Mouse (Mus musculus) heart, postnatal 14 days (tissue): ENCODE measurements around the gene Akt3. TPM values are rescaled to one million over a fixed set of nuclear protein-coding genes. Genes with fewer than 3 reads are reported as not detected.
A peak's percentile ranks its signal among the peaks of the same experiment; 100 is the strongest.

Experiments
- DNase-seq, 2 experiments: peaks; one replicate each; pipeline ENCODE4 v3.0.0; 2021 to 2022
- intact Hi-C: fragments of 180-260 bp; cut with DNase I; formaldehyde crosslinking; loops from one replicate; pipeline ENCODE4 v1.15.1; 2025
- long read RNA-seq, 2 experiments: library from polyadenylated mRNA; stranded (forward); transcript quantifications; one replicate each; pipeline ENCODE4 v2.0.0; 2021
- total RNA-seq, 2 experiments: library from RNA; stranded (reverse); gene quantifications; 2 replicates each; pipeline ENCODE4 v1.2.3; 2021

Akt3 gene
- 10 to 100 TPM; 26.0 to 26.4 TPM for total RNA-seq
- long read RNA-seq, experiment 1, full-length matches to known transcripts: 1 of 3 reads
- long read RNA-seq, experiment 1, partial matches to known transcripts: 0 of 3 reads
- long read RNA-seq, experiment 1, other reads (novel, unspliced or antisense): 2 of 3 reads
- long read RNA-seq, experiment 2, partial matches to known transcripts: 0 of 1 reads
- long read RNA-seq, experiment 2, other reads (novel, unspliced or antisense): 1 of 1 reads

DNA sequence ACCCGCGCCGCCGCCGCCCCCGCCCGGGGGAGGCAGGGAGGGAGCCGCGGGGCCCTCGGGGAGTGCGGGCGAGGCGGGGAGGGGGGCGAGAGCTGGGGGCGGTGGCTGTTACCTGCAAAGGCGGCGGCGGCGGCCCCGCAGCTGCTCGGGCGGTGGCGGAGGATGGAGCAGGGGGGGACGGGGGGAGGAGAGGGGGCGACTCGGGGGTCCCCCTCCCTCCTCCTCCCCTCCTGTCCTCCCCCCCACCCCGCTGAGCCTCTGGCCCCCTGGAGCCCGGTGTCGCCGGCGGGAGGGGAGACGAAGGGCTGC, at the start of gene Akt3:
Gene Akt3 (minus strand): TSS at position 170 of the 309 bp plus-strand sequence.
- intact Hi-C loops: loop anchor here (5.0 to 10.0 kb wide), 2 partner anchors 184 to 537 kb away; partner anchors contain the start of genes Adss and Zbtb18
- DNase-seq: no peak

GRCm38 (mm10) chr1:177307549-177307948, 49.5 kb upstream of the Akt3 start:
- intact Hi-C loops: no loop called here
- DNase-seq: no peak

- intact Hi-C loops: no loop called here
- no peak for DNase-seq
Observed at GRCm38 (mm10) chr1:177298231-177298630, 40.2 kb upstream of the Akt3 start.

GRCm38 (mm10) chr1:177286764-177287163, 28.8 kb upstream of the Akt3 start:
- intact Hi-C loops: no loop called here
- no peak for DNase-seq

DNA sequence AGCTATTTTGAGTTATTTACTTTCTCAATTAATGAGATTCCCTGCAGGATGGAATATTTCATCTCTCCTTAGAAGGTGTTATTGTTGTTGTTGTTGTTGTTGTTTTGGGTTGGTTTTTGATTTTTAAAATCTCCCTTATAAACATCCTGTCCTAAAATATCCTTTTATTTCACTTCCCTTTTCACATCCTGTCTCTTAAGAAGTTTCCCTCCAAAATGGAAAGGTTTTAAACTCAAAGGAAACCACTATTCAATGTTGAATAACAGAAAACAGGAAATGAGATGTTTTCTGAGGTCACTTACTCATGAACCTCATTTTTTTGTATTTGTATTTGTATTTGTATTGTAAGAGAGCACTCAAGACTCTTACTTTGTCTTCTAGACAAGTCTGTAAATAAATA, 23.9 kb upstream of the Akt3 start:
- intact Hi-C loops: no loop called here
- no peak for DNase-seq

DNA sequence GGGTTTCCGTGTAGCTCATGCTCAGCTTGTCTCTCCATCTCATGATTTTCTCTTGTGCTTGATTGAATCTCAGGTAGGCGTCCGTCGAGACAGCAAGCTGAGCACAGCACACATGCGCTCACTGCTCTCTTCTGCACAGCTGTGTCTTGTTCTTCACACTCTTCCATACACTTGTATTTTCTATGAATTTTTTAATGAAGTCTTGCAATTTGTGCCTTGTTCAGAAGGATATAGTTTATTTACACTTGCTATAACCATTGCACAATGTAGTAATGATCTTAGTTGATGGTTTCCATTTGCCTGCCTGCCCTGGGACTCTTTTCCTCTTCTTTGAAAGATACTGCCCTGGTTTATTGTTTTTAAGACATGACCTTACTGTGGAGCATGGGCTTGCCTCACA, 19.4 kb upstream of the Akt3 start:
- intact Hi-C loops: no loop called here
- no peak for DNase-seq

- DNase-seq: no peak
Observed at GRCm38 (mm10) chr1:177267645-177268044, 9.6 kb upstream of the Akt3 start.

DNA sequence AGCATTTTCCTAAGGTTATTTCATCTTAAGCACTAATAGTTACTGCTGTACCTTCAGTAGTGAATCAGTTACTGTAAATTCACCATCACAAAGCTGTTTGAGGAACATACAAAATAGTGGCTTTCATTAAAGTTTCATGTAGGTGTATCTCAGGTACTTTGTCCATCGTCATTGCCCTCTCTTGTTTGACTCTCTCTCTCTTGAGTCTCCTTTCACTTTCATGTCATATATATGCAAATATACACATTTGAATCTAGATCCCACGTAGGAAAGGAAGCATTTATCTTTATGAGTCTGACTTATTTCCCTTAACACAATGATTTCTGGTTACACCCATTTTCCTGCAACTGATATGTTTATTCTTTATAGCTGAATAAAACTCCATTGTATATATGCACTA, 4.9 kb upstream of the Akt3 start:
- DNase-seq: no peak
- intact Hi-C loops: no loop called here

More at GRCm38 (mm10) chr1:177267645-177268044, 9.6 kb upstream of the Akt3 start:
- intact Hi-C loops: no loop called here

DNA sequence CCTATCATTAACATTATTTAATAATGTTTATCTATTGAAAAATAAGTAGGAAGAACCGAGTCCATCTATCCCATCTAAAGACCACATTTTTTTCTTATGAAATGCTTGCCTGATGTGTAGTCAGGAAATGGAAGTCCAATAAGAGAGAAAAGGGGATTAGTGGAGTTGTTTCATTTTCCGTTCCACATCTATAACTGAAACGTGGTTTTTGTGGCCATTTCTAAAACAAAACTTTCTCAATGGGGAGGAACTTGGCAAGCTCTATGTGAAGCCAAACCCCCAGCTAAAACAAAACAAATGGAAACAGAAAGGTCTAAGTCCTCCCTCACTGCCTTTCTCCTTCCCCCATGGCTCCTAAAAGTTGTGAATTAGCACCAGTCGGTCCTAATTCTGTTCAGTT, 2.8 kb upstream of the Akt3 start:
- intact Hi-C loops: no loop called here
- DNase-seq: no peak

- intact Hi-C loops: loop anchor here (5.0 to 10.0 kb wide), 2 partner anchors 183 to 536 kb away; partner anchors contain the start of genes Adss and Zbtb18
- no peak for DNase-seq
Observed at GRCm38 (mm10) chr1:177259038-177259600, 1.1 kb upstream of the Akt3 start.

- peak; percentile 81 to 83 for DNase-seq
- intact Hi-C loops: loop anchor here (5.0 to 10.0 kb wide), 2 partner anchors 184 to 536 kb away; partner anchors contain the start of genes Adss and Zbtb18
Observed at GRCm38 (mm10) chr1:177258343-177259037, 487 bp upstream of the Akt3 start.

GRCm38 (mm10) chr1:177257178-177258033, 597 bp downstream of the Akt3 start:
- DNase-seq: peak; percentile 63 to 71
- intact Hi-C loops: loop anchor here (5.0 to 10.0 kb wide), 2 partner anchors 185 to 537 kb away; partner anchors contain the start of genes Adss and Zbtb18

GRCm38 (mm10) chr1:177248638-177249037, 9.4 kb downstream of the Akt3 start:
- no peak for DNase-seq

DNA sequence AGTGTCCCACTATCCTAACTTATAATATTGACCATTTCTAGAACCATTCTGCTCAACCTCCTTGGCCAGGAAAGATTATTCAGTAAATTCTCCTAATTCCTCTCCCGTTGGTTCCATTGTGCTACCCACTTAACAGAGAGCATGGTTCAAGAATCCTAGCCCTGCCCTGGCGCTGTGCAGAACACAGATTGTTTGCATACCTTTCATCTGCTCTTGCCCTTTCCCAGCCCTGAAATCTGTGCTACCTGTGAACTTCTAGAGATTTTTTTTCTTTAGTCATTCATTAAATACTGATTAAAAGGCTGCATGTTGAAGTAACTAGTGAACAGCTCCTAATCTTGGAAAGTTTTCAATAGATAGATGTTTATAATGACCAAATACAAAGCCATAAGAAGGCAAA, 19.6 kb downstream of the Akt3 start:
- intact Hi-C loops: no loop called here
- no peak for DNase-seq

More at GRCm38 (mm10) chr1:177248638-177249037, 9.4 kb downstream of the Akt3 start:
- intact Hi-C loops: no loop called here

DNA sequence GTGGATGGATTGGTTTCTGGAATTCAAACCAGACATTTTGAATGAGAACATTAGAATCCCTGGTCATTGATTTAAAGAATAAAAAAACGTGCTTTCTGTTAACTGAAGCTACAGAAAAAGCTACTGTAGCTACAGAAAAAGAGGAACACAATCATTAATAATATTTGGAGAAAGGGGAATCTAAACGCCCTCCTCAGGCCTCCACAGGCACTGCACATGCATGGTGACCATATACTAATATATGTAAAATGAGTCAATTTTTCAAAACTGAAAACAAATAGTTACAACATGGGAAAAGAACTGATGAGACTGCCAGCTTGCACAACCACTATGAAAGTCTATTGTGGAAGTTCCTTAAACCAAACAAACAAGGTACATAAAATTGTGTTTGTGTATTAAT, 21.3 kb downstream of the Akt3 start:
- intact Hi-C loops: no loop called here
- no peak for DNase-seq

DNA sequence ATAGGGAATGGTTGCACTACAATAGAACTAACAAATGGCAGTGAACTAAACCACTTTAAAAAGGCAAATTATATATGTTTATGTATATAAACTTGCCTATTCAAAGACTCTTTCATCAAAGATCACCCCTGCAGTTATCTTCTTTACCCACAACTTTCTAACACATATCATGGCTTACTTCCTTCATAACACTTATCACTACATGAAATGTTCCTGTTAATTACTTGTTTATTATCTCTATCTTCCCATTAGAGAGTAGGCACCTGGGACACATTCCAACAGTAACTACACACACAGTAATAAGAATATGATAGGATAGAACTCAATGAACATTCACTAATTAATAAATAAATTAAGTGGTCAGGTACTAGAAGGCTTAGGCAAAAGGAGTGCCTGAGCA, 21.8 kb downstream of the Akt3 start:
- intact Hi-C loops: no loop called here

DNA sequence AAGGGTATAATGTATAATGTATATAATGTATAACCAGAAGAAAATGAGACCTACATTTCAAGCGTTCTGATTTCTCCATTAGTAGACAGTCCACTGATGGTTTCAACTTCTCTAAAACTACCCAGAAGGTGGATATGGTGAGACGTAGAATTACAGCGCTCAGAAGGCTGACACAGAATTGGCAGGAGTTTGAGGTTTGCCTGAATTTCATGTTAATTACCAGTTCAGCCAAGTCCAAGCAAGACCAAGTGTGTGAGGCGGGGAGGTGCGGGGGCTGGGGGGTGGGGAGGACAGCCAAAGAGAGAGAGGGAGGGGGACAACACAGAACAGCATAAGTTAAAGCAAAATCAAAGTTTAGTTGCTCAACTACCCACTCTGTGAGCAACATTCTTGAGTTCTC, 23.5 kb downstream of the Akt3 start:
- intact Hi-C loops: no loop called here
- DNase-seq: no peak

More for the DNA sequence above, 21.8 kb downstream of the Akt3 start:
- no peak for DNase-seq

GRCm38 (mm10) chr1:177231122-177231521, 26.9 kb downstream of the Akt3 start:
- no peak for DNase-seq
- intact Hi-C loops: no loop called here

DNA sequence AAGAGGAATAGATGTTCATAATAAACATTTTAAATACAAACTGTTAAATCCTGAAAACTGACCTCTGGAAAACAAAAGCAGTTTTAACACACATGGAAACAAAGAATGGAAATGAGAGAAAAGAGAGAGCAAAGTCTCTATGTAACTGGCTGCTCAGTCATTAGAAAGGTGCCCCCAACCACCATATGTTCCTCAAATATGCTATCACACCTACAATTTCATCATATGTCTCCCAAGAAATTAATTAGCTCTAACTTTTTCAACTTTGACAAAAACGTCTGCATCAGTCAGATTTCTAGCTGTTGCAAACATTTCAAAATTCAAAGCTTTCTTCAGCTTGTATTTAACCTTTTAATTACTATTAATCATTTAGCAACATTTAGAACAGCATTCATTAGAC, 59.0 kb downstream of the Akt3 start:
- intact Hi-C loops: loop anchor here (5.0 kb wide), 1 partner anchor 488 kb away; no protein-coding TSS in a partner anchor
- no peak for DNase-seq

DNA sequence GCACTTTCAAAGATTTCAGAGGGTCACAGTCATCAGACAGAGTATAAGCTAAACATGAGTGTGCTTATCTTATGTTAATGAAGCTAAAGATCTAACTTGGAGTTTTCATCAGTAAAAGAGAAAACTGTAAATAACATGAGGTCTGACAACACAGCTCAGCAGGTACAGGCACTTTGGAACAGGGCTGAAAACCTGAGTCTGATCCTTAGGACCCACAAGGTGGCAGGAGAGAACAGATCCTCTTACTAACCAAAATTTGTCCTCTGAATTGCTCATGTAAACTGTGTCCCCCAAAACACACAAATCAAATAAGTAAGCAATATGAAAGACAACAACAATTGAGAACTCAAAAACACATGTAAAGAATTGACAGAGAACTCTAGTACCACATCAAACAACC, 62.8 kb downstream of the Akt3 start:
- DNase-seq: no peak
- intact Hi-C loops: loop anchor here (5.0 kb wide), 1 partner anchor 492 kb away; no protein-coding TSS in a partner anchor

- DNase-seq: no peak
- intact Hi-C loops: no loop called here
Observed at GRCm38 (mm10) chr1:177194324-177194723, 63.7 kb downstream of the Akt3 start.
